Mouse (Mus musculus): ENCODE results near the gene Insm1.

- no peak for TF ChIP-seq CTCF (conservative IDR thresholded peaks at IDR 0.05; ENCODE audit: low read length)
- TF ChIP-seq POU5F1 (IDR thresholded peaks at IDR 0.05; ENCODE audit: borderline replicate concordance, low read length) = no peak
Measured at GRCm38 (mm10) chr2:146239196-146239747, 17.6 kb downstream of the Insm1 start.
